Mouse (Mus musculus): ENCODE data around the gene Clk1. TPM values are rescaled to one million over a fixed set of nuclear protein-coding genes. Genes with fewer than 3 reads are reported as not detected.

The Clk1 gene
- polyA plus RNA-seq (2015; fragmentation: Illumina TruSeq; extraction: RNeasy Lipid Tissue Mini Kit (QIAGEN cat#74804); ENCODE audit: insufficient read depth, low replicate concordance): 849 TPM

DNA sequence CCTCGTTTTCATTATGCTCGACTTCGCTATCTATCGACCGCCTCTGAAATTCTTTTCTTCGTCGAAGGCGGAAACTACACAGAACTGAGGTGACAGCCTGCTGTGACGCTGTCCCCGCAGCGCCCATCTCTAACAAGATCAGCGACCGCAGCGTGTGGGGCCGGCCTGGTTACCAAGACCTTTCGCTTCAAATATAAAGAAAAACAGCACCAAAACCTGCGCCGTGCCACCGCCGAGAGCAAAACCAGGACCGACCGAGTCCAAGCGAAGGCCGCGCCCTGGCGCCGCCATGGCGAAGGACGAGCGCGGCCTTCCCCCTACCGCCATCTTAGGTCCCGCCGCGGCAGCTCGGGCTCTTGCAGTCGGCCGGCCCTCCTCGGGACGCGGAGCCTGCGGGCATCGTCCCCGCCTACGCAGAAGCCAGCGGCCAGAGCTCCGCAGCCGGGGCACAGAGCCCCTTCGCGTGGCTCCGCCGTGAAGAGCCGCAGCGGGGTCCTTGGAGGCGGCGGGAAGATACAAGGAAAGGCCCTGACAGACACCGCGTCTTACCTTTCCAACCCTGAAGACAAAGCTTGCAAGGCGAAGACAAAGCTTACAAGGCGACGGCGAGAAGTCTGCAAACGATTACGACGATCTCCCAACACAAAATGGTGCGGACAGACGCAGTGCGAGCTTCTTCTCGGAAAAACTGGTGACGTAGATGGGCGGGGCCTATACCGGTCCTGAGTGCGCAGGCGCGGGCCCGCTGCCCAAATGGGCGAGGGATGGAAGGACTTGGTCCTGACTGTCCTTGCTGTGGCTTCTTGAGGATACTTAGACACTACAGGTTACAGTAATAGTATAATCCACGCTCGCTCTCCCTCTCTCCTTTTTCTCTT is at the start of gene Clk1:
Clk1 (minus strand) TSS at position 696 of the 878 bp plus-strand sequence.

DNA sequence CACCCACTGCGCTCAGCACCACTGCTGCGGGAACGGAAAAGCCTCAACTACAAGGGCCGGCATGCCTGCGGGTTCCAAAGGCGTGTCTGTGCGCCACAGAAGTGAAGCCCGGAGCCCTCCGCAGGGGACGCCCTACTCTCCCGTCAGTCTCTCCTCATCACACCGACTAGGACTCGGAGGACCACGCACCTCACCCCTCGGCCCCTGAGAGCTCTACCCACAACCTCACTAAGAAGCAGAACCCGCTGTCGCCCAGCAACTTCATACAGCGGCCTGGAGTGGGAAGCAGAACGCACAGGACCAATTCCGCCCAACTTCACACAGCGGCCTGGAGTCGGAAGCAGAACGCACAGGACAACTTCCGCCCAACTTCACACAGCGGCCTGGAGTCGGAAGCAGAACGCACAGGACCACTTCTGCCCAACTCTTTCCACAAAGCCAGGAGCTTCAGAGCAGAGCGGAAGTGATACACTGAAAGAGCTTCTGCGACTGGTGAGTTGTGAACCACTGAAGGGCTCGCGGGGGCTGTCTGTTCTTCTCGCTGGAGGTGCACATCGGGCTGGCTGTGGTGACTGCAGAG is 21.4 kb upstream of the Clk1 start, which contains the start of the genes Nif3l1 and Ppil3:
Nif3l1 (plus strand) TSS at position 9 of the 580 bp plus-strand sequence.
Ppil3 (minus strand) TSS at position 344 of the 580 bp plus-strand sequence.

DNA sequence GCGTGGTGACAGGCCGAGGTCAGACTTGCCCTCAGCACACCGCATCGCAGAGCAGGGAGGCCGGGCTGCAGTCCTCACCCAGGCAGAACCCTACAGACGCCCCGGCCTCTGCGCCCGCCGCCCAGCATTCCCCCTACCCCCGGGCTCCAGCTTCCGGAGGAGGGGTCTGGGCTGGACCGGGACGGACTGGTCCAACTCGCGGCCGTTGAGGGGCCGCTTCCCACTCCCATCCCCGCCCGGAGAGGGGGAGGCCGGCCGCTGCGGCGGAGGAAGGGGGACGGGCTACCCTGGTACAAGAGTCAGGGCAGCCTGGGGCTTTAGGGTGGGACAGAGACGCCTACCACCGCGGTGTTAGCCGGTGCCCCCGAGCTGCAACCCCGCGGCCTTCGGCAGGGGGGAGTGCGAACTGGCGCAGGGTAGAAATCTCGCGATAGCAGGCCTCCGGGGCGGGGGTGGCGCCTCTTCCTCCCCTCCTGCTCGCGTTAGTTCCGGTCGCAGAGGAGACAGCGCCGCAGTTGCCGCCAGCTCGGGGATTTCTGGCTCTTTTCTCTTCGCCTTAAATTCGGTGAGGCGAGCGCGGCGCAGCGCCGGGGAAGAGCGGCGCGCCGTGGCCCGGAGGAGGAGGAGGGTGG is 31.1 kb downstream of the Clk1 start, which contains the start of gene Bzw1:
Bzw1 (plus strand) TSS at position 247 of the 632 bp plus-strand sequence.

Other genes starting within 250 kb of the Clk1 start
- 0.15 TPM for gene Aox4, start 213.7 kb downstream of the Clk1 start, polyA plus RNA-seq (2015; fragmentation: Illumina TruSeq; extraction: RNeasy Lipid Tissue Mini Kit (QIAGEN cat#74804); ENCODE audit: insufficient read depth, low replicate concordance)
- 0.06 TPM for gene Aox2, start 145.7 kb downstream of the Clk1 start, polyA plus RNA-seq (2015; fragmentation: Illumina TruSeq; extraction: RNeasy Lipid Tissue Mini Kit (QIAGEN cat#74804); ENCODE audit: insufficient read depth, low replicate concordance)
- gene Bzw1, start 31.2 kb downstream of the Clk1 start, polyA plus RNA-seq (2015; fragmentation: Illumina TruSeq; extraction: RNeasy Lipid Tissue Mini Kit (QIAGEN cat#74804); ENCODE audit: insufficient read depth, low replicate concordance): 225 TPM
- 16.5 TPM for gene Nif3l1, start 21.1 kb upstream of the Clk1 start, polyA plus RNA-seq (2015; fragmentation: Illumina TruSeq; extraction: RNeasy Lipid Tissue Mini Kit (QIAGEN cat#74804); ENCODE audit: insufficient read depth, low replicate concordance)
- gene Ppil3, start 21.4 kb upstream of the Clk1 start, polyA plus RNA-seq (2015; fragmentation: Illumina TruSeq; extraction: RNeasy Lipid Tissue Mini Kit (QIAGEN cat#74804); ENCODE audit: insufficient read depth, low replicate concordance): 88.2 TPM
- 38.9 TPM for gene Orc2, start 81.0 kb upstream of the Clk1 start, polyA plus RNA-seq (2015; fragmentation: Illumina TruSeq; extraction: RNeasy Lipid Tissue Mini Kit (QIAGEN cat#74804); ENCODE audit: insufficient read depth, low replicate concordance)
- 11.3 TPM for gene Fam126b, start 162.3 kb upstream of the Clk1 start, polyA plus RNA-seq (2015; fragmentation: Illumina TruSeq; extraction: RNeasy Lipid Tissue Mini Kit (QIAGEN cat#74804); ENCODE audit: insufficient read depth, low replicate concordance)
- gene Ndufb3, start 162.3 kb upstream of the Clk1 start, polyA plus RNA-seq (2015; fragmentation: Illumina TruSeq; extraction: RNeasy Lipid Tissue Mini Kit (QIAGEN cat#74804); ENCODE audit: insufficient read depth, low replicate concordance): 103 TPM